Mouse (Mus musculus) urinary bladder, postnatal 25 days (tissue): ENCODE data around the gene Cox6b2.
"Not testable (repeated sequence)": the region's sequence is repeated elsewhere in the genome, so short reads cannot be mapped to it uniquely, and the experiment has no call there.

ENCODE experiments used
- DNase-seq: peaks from one replicate; pipeline ENCODE4 v3.0.0; 2022; ENCODE audit warnings: low spot score

The Cox6b2 gene

GRCm38 (mm10) chr7:4752821-4753570 is at the start of gene Cox6b2:
Gene Cox6b2 (minus strand): TSS chr7:4753094.
- DNase-seq = peak; percentile 61

GRCm38 (mm10) chr7:4802247-4802646 is 49.4 kb upstream of the Cox6b2 start:
- no peak for DNase-seq

GRCm38 (mm10) chr7:4795767-4796433 is 43.0 kb upstream of the Cox6b2 start:
- DNase-seq = no peak

GRCm38 (mm10) chr7:4794631-4795168 is 41.8 kb upstream of the Cox6b2 start:
- DNase-seq = no peak

GRCm38 (mm10) chr7:4793674-4794073 is 40.8 kb upstream of the Cox6b2 start:
- DNase-seq = no peak

- DNase-seq = not testable (repeated sequence)
Measured at GRCm38 (mm10) chr7:4793248-4793647, 40.4 kb upstream of the Cox6b2 start.

- peak; percentile 83 for DNase-seq
Measured at GRCm38 (mm10) chr7:4792278-4793212, 39.7 kb upstream of the Cox6b2 start, which contains the start of gene Rpl28. Gene Rpl28 (plus strand): TSS chr7:4792874.

GRCm38 (mm10) chr7:4789436-4789935 is 36.6 kb upstream of the Cox6b2 start, which contains the start of gene Tmem238:
Gene Tmem238 (minus strand): TSS chr7:4789656.
- peak; percentile 71 for DNase-seq

- peak; percentile 56 for DNase-seq
Measured at GRCm38 (mm10) chr7:4788499-4789435, 35.9 kb upstream of the Cox6b2 start.

GRCm38 (mm10) chr7:4783667-4784268 is 30.9 kb upstream of the Cox6b2 start:
- no peak for DNase-seq

GRCm38 (mm10) chr7:4782759-4783158 is 29.9 kb upstream of the Cox6b2 start, which contains the start of the genes Il11 and Tmem190:
Gene Il11 (minus strand): TSS chr7:4782859.
Gene Tmem190 (plus strand): TSS chr7:4782937.
- no peak for DNase-seq

GRCm38 (mm10) chr7:4782130-4782529 is 29.2 kb upstream of the Cox6b2 start:
- DNase-seq = no peak

- no peak for DNase-seq
Measured at GRCm38 (mm10) chr7:4779921-4780320, 27.0 kb upstream of the Cox6b2 start.

- no peak for DNase-seq
Measured at GRCm38 (mm10) chr7:4777851-4778637, 25.1 kb upstream of the Cox6b2 start.

GRCm38 (mm10) chr7:4776861-4777830 is 24.3 kb upstream of the Cox6b2 start:
- DNase-seq = peak; percentile 62

- no peak for DNase-seq
Measured at GRCm38 (mm10) chr7:4776131-4776530, 23.2 kb upstream of the Cox6b2 start.

GRCm38 (mm10) chr7:4771202-4771601 is 18.3 kb upstream of the Cox6b2 start, which contains the start of gene Fam71e2:
Gene Fam71e2 (minus strand): TSS chr7:4771302.
- no peak for DNase-seq
